Mouse (Mus musculus): ENCODE measurements around the gene Krt35. TPM values are rescaled to one million over a fixed set of nuclear protein-coding genes. Genes with fewer than 3 reads are reported as not detected.

Gene Krt35
- polyA plus RNA-seq, 1 experiment from 2014 or later, result not detected

- H3K27me3 ChIP-seq (ENCODE audit: insufficient read depth, low read length), result no peaks in the 10 kb centered on the region
- 52% methylated on average over 1 of the region's 1 CpGs for WGBS (ENCODE audit: insufficient replicate concordance)
- ATAC-seq (no peak), DNase-seq (no peak)
- H3K27ac ChIP-seq (ENCODE audit: low read depth), result no peak overlapping the region
- TF ChIP-seq CTCF (IDR thresholded peaks at IDR 0.05; ENCODE audit: low read depth) (no peak), EP300 (IDR thresholded peaks at IDR 0.05; ENCODE audit: low read depth) (no peak)
- H3K9ac ChIP-seq (replicated peaks), result no peak overlapping the region
- no peak overlapping the region for H3K4me3 ChIP-seq (ENCODE audit: low read depth, low read length)
- no peak overlapping the region for H3K4me2 ChIP-seq (ENCODE audit: low read depth, low read length)
- no peaks in the 10 kb centered on the region for H3K4me1 ChIP-seq (ENCODE audit: insufficient read depth)
- H3K36me3 ChIP-seq (replicated peaks; ENCODE audit: insufficient read depth, low read length), result no peaks in the 10 kb centered on the region
- H3K9me3 ChIP-seq (ENCODE audit: low read length), result no peaks in the 10 kb centered on the region
Observed at GRCm38 (mm10) chr11:100073873-100074272, 22.2 kb downstream of the Krt35 start.

GRCm38 (mm10) chr11:100067293-100068036 is 28.6 kb downstream of the Krt35 start:
- H3K36me3 ChIP-seq (replicated peaks; ENCODE audit: insufficient read depth, low read length), result no peaks in the 10 kb centered on the region
- no peaks in the 10 kb centered on the region for H3K9me3 ChIP-seq (ENCODE audit: low read length)
- no peak overlapping the region for H3K27ac ChIP-seq (ENCODE audit: low read depth)
- no peak overlapping the region for H3K4me2 ChIP-seq (ENCODE audit: low read depth, low read length)
- no peak for TF ChIP-seq CTCF (IDR thresholded peaks at IDR 0.05; ENCODE audit: low read depth)
- H3K27me3 ChIP-seq (ENCODE audit: insufficient read depth, low read length), result no peaks in the 10 kb centered on the region
- DNase-seq (no peak), ATAC-seq (no peak)
- WGBS (ENCODE audit: insufficient replicate concordance), result 71% methylated on average over 17 of the region's 17 CpGs
- no peak overlapping the region for H3K4me3 ChIP-seq (ENCODE audit: low read depth, low read length)
- no peak overlapping the region for H3K9ac ChIP-seq (replicated peaks)
- no peaks in the 10 kb centered on the region for H3K4me1 ChIP-seq (ENCODE audit: insufficient read depth)

- no peak overlapping the region for H3K27ac ChIP-seq (ENCODE audit: low read depth)
- 68% methylated on average over 12 of the region's 12 CpGs for WGBS (ENCODE audit: insufficient replicate concordance)
- no peaks in the 10 kb centered on the region for H3K27me3 ChIP-seq (ENCODE audit: insufficient read depth, low read length)
- TF ChIP-seq EP300 (IDR thresholded peaks at IDR 0.05; ENCODE audit: low read depth) (no peak), CTCF (IDR thresholded peaks at IDR 0.05; ENCODE audit: low read depth) (no peak)
- no peaks in the 10 kb centered on the region for H3K4me1 ChIP-seq (ENCODE audit: insufficient read depth)
- H3K4me3 ChIP-seq (ENCODE audit: low read depth, low read length), result no peak overlapping the region
- H3K9me3 ChIP-seq (ENCODE audit: low read length), result no peaks in the 10 kb centered on the region
- no peaks in the 10 kb centered on the region for H3K36me3 ChIP-seq (replicated peaks; ENCODE audit: insufficient read depth, low read length)
- ATAC-seq (no peak), DNase-seq (no peak)
- no peak overlapping the region for H3K9ac ChIP-seq (replicated peaks)
- no peak overlapping the region for H3K4me2 ChIP-seq (ENCODE audit: low read depth, low read length)
Observed at GRCm38 (mm10) chr11:100066236-100067010, 29.6 kb downstream of the Krt35 start.

GRCm38 (mm10) chr11:100058875-100059274 is 37.2 kb downstream of the Krt35 start:
- H3K36me3 ChIP-seq (replicated peaks; ENCODE audit: insufficient read depth, low read length), result no peaks in the 10 kb centered on the region
- no peaks in the 10 kb centered on the region for H3K4me1 ChIP-seq (ENCODE audit: insufficient read depth)
- no peak overlapping the region for H3K27ac ChIP-seq (ENCODE audit: low read depth)
- H3K27me3 ChIP-seq (ENCODE audit: insufficient read depth, low read length), result no peaks in the 10 kb centered on the region
- no peak overlapping the region for H3K4me3 ChIP-seq (ENCODE audit: low read depth, low read length)
- 71% methylated on average over 8 of the region's 8 CpGs for WGBS (ENCODE audit: insufficient replicate concordance)
- DNase-seq (no peak), ATAC-seq (no peak)
- TF ChIP-seq CTCF (IDR thresholded peaks at IDR 0.05; ENCODE audit: low read depth) (0 out of 2 replicates have a peak, but pooled peaks have one; percentile 8), EP300 (IDR thresholded peaks at IDR 0.05; ENCODE audit: low read depth) (no peak)
- no peak overlapping the region for H3K4me2 ChIP-seq (ENCODE audit: low read depth, low read length)
- no peak overlapping the region for H3K9ac ChIP-seq (replicated peaks)
- no peaks in the 10 kb centered on the region for H3K9me3 ChIP-seq (ENCODE audit: low read length)

- WGBS (ENCODE audit: insufficient replicate concordance), result 48% methylated on average over 9 of the region's 9 CpGs
- no peaks in the 10 kb centered on the region for H3K9me3 ChIP-seq (ENCODE audit: low read length)
- no peak overlapping the region for H3K4me3 ChIP-seq (ENCODE audit: low read depth, low read length)
- H3K4me1 ChIP-seq (ENCODE audit: insufficient read depth), result no peaks in the 10 kb centered on the region
- no peaks in the 10 kb centered on the region for H3K27me3 ChIP-seq (ENCODE audit: insufficient read depth, low read length)
- no peak for TF ChIP-seq CTCF (IDR thresholded peaks at IDR 0.05; ENCODE audit: low read depth)
- no peak for TF ChIP-seq EP300 (IDR thresholded peaks at IDR 0.05; ENCODE audit: low read depth)
- DNase-seq (no peak), ATAC-seq (no peak)
- no peaks in the 10 kb centered on the region for H3K36me3 ChIP-seq (replicated peaks; ENCODE audit: insufficient read depth, low read length)
- H3K27ac ChIP-seq (ENCODE audit: low read depth), result no peak overlapping the region
- H3K4me2 ChIP-seq (ENCODE audit: low read depth, low read length), result no peak overlapping the region
- H3K9ac ChIP-seq (replicated peaks), result no peak overlapping the region
Observed at GRCm38 (mm10) chr11:100055686-100056655, 40.1 kb downstream of the Krt35 start.
